Mouse (Mus musculus) adrenal gland, adult 8-10 months (tissue): ENCODE measurements around the gene Zdhhc13. TPM values are rescaled to one million over a fixed set of nuclear protein-coding genes. Genes with fewer than 3 reads are reported as not detected.

ENCODE experiments used
- DNase-seq: peaks from one replicate; pipeline ENCODE4 v3.0.0; 2022
- total RNA-seq, 4 experiments: library from RNA; stranded (reverse); gene quantifications; 2 replicates each; pipeline ENCODE4 v1.2.4; 2022

The Zdhhc13 gene
- total RNA-seq, 4 experiments from 2014 or later: 10.2 to 11.6 (median 11.0) TPM

- DNase-seq: no peak
Measured at GRCm38 (mm10) chr7:48784773-48785523, 3.9 kb upstream of the Zdhhc13 start.

DNA sequence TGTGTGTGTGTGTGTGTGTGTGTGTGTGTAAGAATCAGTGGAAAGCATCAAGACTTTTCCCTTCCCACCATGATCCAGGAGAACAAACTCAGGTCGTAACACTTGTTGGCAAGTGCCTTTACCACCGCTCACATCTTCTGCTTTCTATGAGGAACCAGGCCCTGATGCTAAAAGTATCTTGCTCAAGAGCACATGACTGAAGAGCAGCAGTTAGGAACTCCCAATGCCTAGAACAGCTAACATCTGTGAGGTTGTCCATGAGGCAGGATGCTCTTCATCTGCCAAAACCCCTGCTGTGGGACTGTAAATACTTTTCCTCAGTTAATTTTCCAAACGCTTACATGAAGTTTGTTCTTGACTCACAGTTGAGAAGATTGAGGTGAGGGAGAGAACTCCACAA, 455 bp upstream of the Zdhhc13 start:
- no peak for DNase-seq

- no peak for DNase-seq
Measured at GRCm38 (mm10) chr7:48790117-48790516, 1.3 kb downstream of the Zdhhc13 start.

GRCm38 (mm10) chr7:48791412-48791811, 2.6 kb downstream of the Zdhhc13 start:
- no peak for DNase-seq

DNA sequence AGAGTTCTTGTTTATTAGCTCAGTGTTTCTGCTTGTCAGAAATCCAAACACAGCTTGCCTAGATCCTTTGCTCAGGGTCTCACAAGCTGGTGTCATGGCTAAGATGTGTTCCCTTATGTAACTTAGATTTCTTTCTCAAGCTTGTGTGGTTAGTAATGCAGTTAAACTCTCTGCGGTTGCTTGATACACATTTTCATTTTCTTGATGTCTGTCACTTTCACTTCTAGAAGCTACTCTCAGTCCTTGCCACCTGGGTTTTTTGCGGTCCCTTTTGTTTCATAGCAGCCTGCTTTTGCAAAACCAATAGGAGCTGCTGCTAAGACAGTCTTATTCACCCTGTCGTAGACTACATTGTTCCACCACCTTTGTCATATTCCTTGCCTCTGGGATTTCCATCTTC, 6.3 kb downstream of the Zdhhc13 start:
- DNase-seq: no peak

DNA sequence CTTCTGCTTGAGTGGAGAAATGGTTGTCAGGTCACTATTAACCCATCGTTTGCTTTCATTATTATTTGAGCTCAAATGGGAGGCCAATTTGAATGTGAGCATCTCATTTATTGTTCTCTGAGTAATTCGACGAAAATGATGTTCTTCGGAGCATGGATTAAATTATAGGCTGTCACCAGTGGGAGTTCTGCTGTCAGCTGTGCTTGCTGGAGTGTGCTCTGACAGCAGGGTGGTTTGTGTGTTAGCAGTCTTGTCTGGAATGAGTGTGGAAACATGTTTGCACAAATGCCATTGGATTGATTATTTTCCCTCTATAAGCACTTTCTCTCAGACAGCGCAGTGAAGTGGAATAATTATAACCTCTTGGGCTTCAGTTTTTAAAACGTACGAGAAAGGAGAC, 14.6 kb downstream of the Zdhhc13 start:
- no peak for DNase-seq

DNA sequence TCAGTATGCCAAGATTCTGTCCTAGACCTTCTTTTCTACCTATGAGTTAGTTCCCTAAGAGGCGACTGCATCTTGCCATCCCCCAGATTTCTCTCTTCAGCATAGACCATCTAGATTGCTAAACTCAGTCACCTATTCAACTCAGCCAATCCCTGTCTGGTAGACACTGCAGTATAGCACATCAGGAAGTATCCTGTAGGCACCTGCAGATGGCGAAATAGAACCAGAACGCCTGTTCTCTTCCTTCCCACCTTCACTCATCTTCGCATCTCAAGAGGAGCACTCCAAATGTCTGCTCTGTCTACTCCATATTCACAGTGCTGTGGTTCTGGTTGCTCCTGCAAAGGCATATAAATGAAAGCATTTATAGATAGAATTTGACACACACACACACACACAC, 17.8 kb downstream of the Zdhhc13 start:
- no peak for DNase-seq

GRCm38 (mm10) chr7:48810652-48811051, 21.8 kb downstream of the Zdhhc13 start:
- DNase-seq: no peak

- no peak for DNase-seq
Measured at GRCm38 (mm10) chr7:48812358-48812757, 23.6 kb downstream of the Zdhhc13 start.

GRCm38 (mm10) chr7:48813594-48813993, 24.8 kb downstream of the Zdhhc13 start:
- no peak for DNase-seq

DNA sequence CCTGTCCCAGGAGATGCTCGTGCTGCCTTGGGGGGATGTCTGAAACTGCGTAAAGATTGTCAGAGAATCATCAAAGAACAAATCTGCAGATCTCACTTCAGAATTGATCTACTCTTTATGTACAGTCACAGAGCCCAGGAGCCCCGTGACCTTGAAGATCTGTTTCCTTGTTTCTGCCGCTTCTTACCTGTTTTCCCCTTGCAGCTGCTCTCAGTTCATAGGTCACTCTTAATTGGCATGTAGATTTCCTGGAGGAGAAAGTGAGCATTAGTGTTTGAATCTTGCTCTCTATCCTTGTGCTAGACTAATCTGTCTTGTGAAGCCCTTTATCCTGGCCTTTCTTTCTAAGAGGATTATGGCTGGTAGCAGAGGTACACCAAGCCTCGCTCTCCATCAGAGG, 32.9 kb downstream of the Zdhhc13 start:
- no peak for DNase-seq

- no peak for DNase-seq
Measured at GRCm38 (mm10) chr7:48823621-48824020, 34.8 kb downstream of the Zdhhc13 start.

DNA sequence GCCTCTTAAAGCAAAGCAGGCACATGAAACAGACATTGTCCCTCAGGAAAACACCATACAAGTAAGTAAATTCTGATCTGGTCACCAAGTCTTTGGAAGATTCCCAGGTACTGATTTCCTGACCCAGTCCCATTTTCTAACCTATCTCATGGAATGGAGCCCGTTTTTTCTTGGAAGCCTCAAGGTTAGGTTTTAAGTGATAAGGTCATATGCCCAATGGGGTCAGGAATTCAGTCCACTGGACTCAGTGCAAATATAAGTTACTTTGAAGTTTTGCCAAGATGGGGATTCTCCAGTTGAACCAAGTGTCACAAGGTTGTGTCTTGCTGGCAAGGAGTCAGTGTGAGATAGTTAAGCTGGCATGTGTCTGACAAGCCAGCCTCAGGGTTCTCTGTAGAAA, 35.9 kb downstream of the Zdhhc13 start:
- DNase-seq: peak; percentile 20

GRCm38 (mm10) chr7:48825170-48825569, 36.4 kb downstream of the Zdhhc13 start:
- no peak for DNase-seq

- no peak for DNase-seq
Measured at GRCm38 (mm10) chr7:48829177-48829910, 40.5 kb downstream of the Zdhhc13 start.

DNA sequence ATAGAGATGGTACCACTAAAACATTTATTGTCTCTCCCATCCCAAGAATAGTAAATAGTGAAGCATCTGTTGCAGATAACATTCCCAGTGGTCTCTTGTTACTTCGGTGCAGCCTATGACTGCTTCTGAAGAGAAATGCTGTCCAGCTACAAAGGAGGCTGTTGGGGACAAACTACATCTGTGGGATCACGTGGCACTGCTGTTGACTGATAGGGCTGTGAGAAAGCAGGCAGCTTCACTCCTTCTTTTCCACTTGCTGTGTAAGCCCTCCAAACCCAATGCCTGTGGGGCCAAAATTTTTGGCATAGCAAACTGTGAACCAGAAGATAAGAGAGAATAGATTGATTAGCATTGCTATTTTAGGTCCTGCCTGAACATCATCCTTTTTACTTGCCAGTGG, 41.6 kb downstream of the Zdhhc13 start:
- DNase-seq: no peak

GRCm38 (mm10) chr7:48832735-48833134, 43.9 kb downstream of the Zdhhc13 start:
- no peak for DNase-seq

GRCm38 (mm10) chr7:48834371-48834970, 45.7 kb downstream of the Zdhhc13 start:
- DNase-seq: no peak

GRCm38 (mm10) chr7:48834989-48835626, 46.3 kb downstream of the Zdhhc13 start:
- no peak for DNase-seq

- no peak for DNase-seq
Measured at GRCm38 (mm10) chr7:48836949-48837348, 48.1 kb downstream of the Zdhhc13 start.

DNA sequence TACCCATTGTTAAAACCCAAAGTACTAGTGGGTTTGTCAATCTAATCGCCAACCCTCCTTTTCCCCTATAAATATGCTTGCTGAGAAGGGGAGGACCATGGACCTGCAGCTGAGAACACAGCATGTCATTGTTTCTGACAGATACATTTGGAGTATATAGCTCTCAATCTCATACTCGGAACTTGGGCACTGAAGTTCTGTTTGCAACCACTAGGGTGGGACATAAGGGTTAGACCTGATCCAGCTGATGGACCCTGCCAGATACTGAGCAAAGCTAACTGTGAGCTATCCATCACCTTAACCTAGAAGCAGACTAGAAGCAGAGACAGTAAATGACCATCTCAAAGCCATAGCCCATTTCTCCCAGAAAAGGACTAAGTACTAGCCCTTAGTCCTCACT, 49.6 kb downstream of the Zdhhc13 start:
- DNase-seq: no peak

GRCm38 (mm10) chr7:48840545-48840944, 51.7 kb downstream of the Zdhhc13 start:
- DNase-seq: no peak

- DNase-seq: no peak
Measured at GRCm38 (mm10) chr7:48841538-48841937, 52.7 kb downstream of the Zdhhc13 start.
